Comparison of ENCODE assay signal across 20 mouse cellular contexts in the genomic region with DNA sequence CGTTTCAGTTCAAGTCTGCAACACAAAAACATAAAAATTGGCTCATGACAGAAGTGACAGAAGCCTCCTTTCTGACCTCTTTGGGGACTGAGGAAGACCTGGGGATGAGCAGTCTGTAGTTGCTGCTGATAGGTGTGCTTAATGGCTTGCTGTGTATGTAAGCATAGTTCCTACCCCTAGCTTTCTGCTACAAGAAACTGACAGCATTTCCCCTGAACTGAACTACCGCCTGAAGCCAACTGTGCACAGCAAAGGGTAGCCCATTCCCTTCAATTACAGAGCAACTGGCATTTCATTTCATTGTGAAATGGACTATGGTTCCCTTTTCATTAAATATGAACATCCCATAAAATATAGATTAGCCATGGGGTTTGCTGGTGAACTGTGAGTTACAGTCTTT. TPM values are rescaled to one million over a fixed set of nuclear protein-coding genes. Genes with fewer than 3 reads are reported as not detected.
A peak's percentile ranks its signal among the peaks of the same experiment; 100 is the strongest.
DNase-seq lines count a peak whose midpoint lies in the region; ATAC-seq and TF ChIP-seq lines count a peak whose summit lies in the region.
"Had no signal": no experiment of that assay in that cellular context is flagged by ENCODE, and none has a peak within 500 bp of the region (broad histone marks: within the 10 kb centered on the region; RNA-seq: fewer than 3 reads in every experiment).

No protein-coding gene starts in this region.

- no peaks in the 10 kb centered on the region for H3K36me3 ChIP-seq in midbrain, embryonic 14.5 days (ENCODE audit: control insufficient read depth, insufficient read depth, low read length)
- H3K36me3 ChIP-seq in midbrain, embryonic 11.5 days (ENCODE audit: control insufficient read depth, insufficient read depth, low read length): no peaks in the 10 kb centered on the region
- H3K36me3 ChIP-seq in midbrain, embryonic 16.5 days (ENCODE audit: control insufficient read depth, insufficient read depth, low read length): no peaks in the 10 kb centered on the region
- no peaks in the 10 kb centered on the region for H3K36me3 ChIP-seq in midbrain, postnatal 0 days (ENCODE audit: insufficient read depth, low read length)
- H3K36me3 ChIP-seq: embryonic facial prominence, embryonic 10.5 days; embryonic facial prominence, embryonic 12.5 days; forebrain, embryonic 15.5 days had no signal

- H3K9ac ChIP-seq in midbrain, embryonic 14.5 days (replicated peaks; ENCODE audit: low read length): no peak overlapping the region
- H3K9ac ChIP-seq in midbrain, embryonic 11.5 days (ENCODE audit: low read length): no peak overlapping the region
- no peak overlapping the region for H3K9ac ChIP-seq in midbrain, embryonic 16.5 days (ENCODE audit: low read depth, low read length)
- no peak overlapping the region for H3K9ac ChIP-seq in midbrain, postnatal 0 days (replicated peaks; ENCODE audit: low read length, poor library complexity, severe bottlenecking)
- H3K9ac ChIP-seq: embryonic facial prominence, embryonic 12.5 days; forebrain, embryonic 13.5 days; forebrain, embryonic 15.5 days; forebrain, postnatal 0 days had no signal

- H3K4me1 ChIP-seq in midbrain, embryonic 14.5 days (ENCODE audit: control insufficient read depth, insufficient read depth, low read length): no peaks in the 10 kb centered on the region
- no peaks in the 10 kb centered on the region for H3K4me1 ChIP-seq in midbrain, embryonic 11.5 days (ENCODE audit: control insufficient read depth, insufficient read depth, low read length)
- no peaks in the 10 kb centered on the region for H3K4me1 ChIP-seq in midbrain, embryonic 16.5 days (ENCODE audit: control insufficient read depth, insufficient read depth, low read length)
- no peaks in the 10 kb centered on the region for H3K4me1 ChIP-seq in midbrain, postnatal 0 days (ENCODE audit: insufficient read depth, low read length)
- H3K4me1 ChIP-seq: embryonic facial prominence, embryonic 10.5 days; embryonic facial prominence, embryonic 12.5 days; forebrain, embryonic 13.5 days; forebrain, embryonic 15.5 days had no signal

- peak; percentile 34 for DNase-seq in midbrain, embryonic 14.5 days
- DNase-seq in midbrain, embryonic 11.5 days (ENCODE audit: low spot score, missing footprints): no peak
- DNase-seq in midbrain, postnatal 0 days (ENCODE audit: low spot score): no peak
- peak; percentile 25 for DNase-seq in retina, postnatal 1 day
- DNase-seq in layer of hippocampus, adult 11-12 months (ENCODE audit: low spot score): no peak
- DNase-seq: adrenal gland, adult 2 months; adrenal gland, postnatal 10 days; adrenal gland, postnatal 25 days; cerebellum, adult 11-12 months; cerebellum, adult 2 months; cerebellum, adult 9-10 months; cerebellum, postnatal 10 days; cerebellum, postnatal 25 days; forebrain, postnatal 0 days had no signal

- no peak for TF ChIP-seq CTCF in midbrain, postnatal 0 days (IDR thresholded peaks at IDR 0.05)

- H3K27me3 ChIP-seq in midbrain, embryonic 14.5 days (ENCODE audit: control insufficient read depth, insufficient read depth, low read length): no peaks in the 10 kb centered on the region
- no peaks in the 10 kb centered on the region for H3K27me3 ChIP-seq in midbrain, embryonic 11.5 days (ENCODE audit: control insufficient read depth, insufficient read depth, low read length)
- no peaks in the 10 kb centered on the region for H3K27me3 ChIP-seq in midbrain, embryonic 16.5 days (ENCODE audit: control insufficient read depth, insufficient read depth, low read depth, low read length)
- no peaks in the 10 kb centered on the region for H3K27me3 ChIP-seq in midbrain, postnatal 0 days (ENCODE audit: insufficient read depth, low read length)
- H3K27me3 ChIP-seq: embryonic facial prominence, embryonic 12.5 days; forebrain, embryonic 13.5 days; forebrain, embryonic 15.5 days had no signal

- WGBS in midbrain, embryonic 14.5 days: 68% methylated on average over 2 of the region's 2 CpGs
- WGBS in midbrain, embryonic 11.5 days: 86% methylated on average over 2 of the region's 2 CpGs
- WGBS in midbrain, embryonic 16.5 days: 84% methylated on average over 2 of the region's 2 CpGs
- 65% methylated on average over 2 of the region's 2 CpGs for WGBS in midbrain, postnatal 0 days

- peak overlapping the region; percentile 49; the same call in 1 of the 2 replicates for H3K27ac ChIP-seq in midbrain, embryonic 14.5 days (replicated peaks; ENCODE audit: low read depth, low read length)
- H3K27ac ChIP-seq in midbrain, embryonic 11.5 days (ENCODE audit: low read depth, low read length): no peak overlapping the region
- H3K27ac ChIP-seq in midbrain, embryonic 16.5 days (ENCODE audit: low read length): no peak overlapping the region
- H3K27ac ChIP-seq in midbrain, postnatal 0 days (ENCODE audit: low read depth, low read length): no peak overlapping the region
- H3K27ac ChIP-seq: embryonic facial prominence, embryonic 10.5 days; embryonic facial prominence, embryonic 12.5 days; forebrain, embryonic 13.5 days; forebrain, embryonic 15.5 days had no signal

- H3K4me3 ChIP-seq in midbrain, embryonic 14.5 days (replicated peaks; ENCODE audit: low read depth, low read length): no peak overlapping the region
- no peak overlapping the region for H3K4me3 ChIP-seq in midbrain, embryonic 11.5 days (ENCODE audit: low read depth, low read length)
- no peak overlapping the region for H3K4me3 ChIP-seq in midbrain, embryonic 16.5 days (ENCODE audit: low read depth, low read length)
- H3K4me3 ChIP-seq in midbrain, postnatal 0 days (ENCODE audit: low read depth, low read length): no peak overlapping the region
- H3K4me3 ChIP-seq: embryonic facial prominence, embryonic 10.5 days; embryonic facial prominence, embryonic 12.5 days; forebrain, embryonic 13.5 days; forebrain, embryonic 15.5 days had no signal

- no peak overlapping the region for H3K4me2 ChIP-seq in midbrain, embryonic 14.5 days (ENCODE audit: low read length)
- no peak overlapping the region for H3K4me2 ChIP-seq in midbrain, embryonic 11.5 days
- H3K4me2 ChIP-seq in midbrain, embryonic 16.5 days (ENCODE audit: low read length): no peak overlapping the region
- no peak overlapping the region for H3K4me2 ChIP-seq in midbrain, postnatal 0 days (ENCODE audit: low read depth, low read length, poor library complexity, severe bottlenecking)
- H3K4me2 ChIP-seq: embryonic facial prominence, embryonic 12.5 days; forebrain, embryonic 13.5 days; forebrain, embryonic 15.5 days had no signal

- H3K9me3 ChIP-seq in midbrain, embryonic 14.5 days (ENCODE audit: control insufficient read depth, low read length): no peaks in the 10 kb centered on the region
- H3K9me3 ChIP-seq in midbrain, embryonic 11.5 days (ENCODE audit: control insufficient read depth, low read length): no peaks in the 10 kb centered on the region
- H3K9me3 ChIP-seq in midbrain, embryonic 16.5 days (replicated peaks; ENCODE audit: control insufficient read depth, low read length, poor library complexity, severe bottlenecking): no peaks in the 10 kb centered on the region
- no peaks in the 10 kb centered on the region for H3K9me3 ChIP-seq in midbrain, postnatal 0 days (ENCODE audit: low read length)
- H3K9me3 ChIP-seq: embryonic facial prominence, embryonic 10.5 days; embryonic facial prominence, embryonic 12.5 days; forebrain, embryonic 13.5 days; forebrain, embryonic 15.5 days had no signal

- ATAC-seq in midbrain, embryonic 14.5 days (ENCODE audit: low FRiP score, low TSS enrichment): peak; percentile 43; the same call in 1 of the 2 replicates
- no peak for ATAC-seq in midbrain, embryonic 11.5 days (ENCODE audit: low FRiP score)
- peak; percentile 71 for ATAC-seq in midbrain, embryonic 16.5 days
- ATAC-seq in midbrain, postnatal 0 days (ENCODE audit: low FRiP score): no peak
- ATAC-seq: forebrain, embryonic 13.5 days; forebrain, embryonic 15.5 days; forebrain, postnatal 0 days had no signal

RNA-seq across cellular contexts. Expression of a gene that starts 54.2 kb away (rescaled TPM):
- polyA plus RNA-seq in midbrain, embryonic 14.5 days (2014; fragmentation: Nextera tagmentation; extraction: Ambion mirVana): 2.1 and 3.3 TPM in 2 replicates
- polyA plus RNA-seq in midbrain, embryonic 11.5 days (2014; fragmentation: Nextera tagmentation; extraction: Ambion mirVana): 1.2 and 1.7 TPM in 2 replicates
- polyA plus RNA-seq in midbrain, embryonic 16.5 days (2015; fragmentation: Nextera tagmentation; extraction: Ambion mirVana): 2.3 and 3.5 TPM in 2 replicates
- 5.4 and 5.9 TPM in 2 replicates for total RNA-seq in midbrain, postnatal 0 days (2014; rRNA removed)
- polyA plus RNA-seq in midbrain, postnatal 0 days (2015; fragmentation: Nextera tagmentation; extraction: Ambion mirVana): 2.5 and 2.7 TPM in 2 replicates
- total RNA-seq: adrenal gland, postnatal 25 days; MEL had no signal
- polyA plus RNA-seq: adrenal gland, adult 2 months had no signal

Comparison
In these comparisons a context has a peak if more than half of its experiments do, and no peak if none do; other contexts are left out.
1. ATAC-seq: peak in midbrain, embryonic 14.5 days (single experiment) and midbrain, embryonic 16.5 days (single experiment); none in midbrain, embryonic 11.5 days (single experiment) and midbrain, postnatal 0 days (single experiment).
2. DNase-seq: peak in midbrain, embryonic 14.5 days (single experiment) and retina, postnatal 1 day (single experiment); none in midbrain, embryonic 11.5 days (single experiment), midbrain, postnatal 0 days (single experiment) and layer of hippocampus, adult 11-12 months (single experiment).